Mouse (Mus musculus) CD4-positive, CD25-positive, alpha-beta regulatory T cell, adult 2 months (primary cell): ENCODE measurements at regions not wholly inside any gene's neighbourhood (a gene's known extent, or its start where the extent isn't known, plus 50 kb on each side); places are given as distances from the start of the nearest gene placed in this dataset.
"Not testable (repeated sequence)": the region's sequence is repeated elsewhere in the genome, so short reads cannot be mapped to it uniquely, and the experiment has no call there.

Experiments used
- DNase-seq: peaks from one replicate; pipeline ENCODE4 v3.0.0-alpha.2; 2012; ENCODE audit warnings: low read depth, low spot score

DNA sequence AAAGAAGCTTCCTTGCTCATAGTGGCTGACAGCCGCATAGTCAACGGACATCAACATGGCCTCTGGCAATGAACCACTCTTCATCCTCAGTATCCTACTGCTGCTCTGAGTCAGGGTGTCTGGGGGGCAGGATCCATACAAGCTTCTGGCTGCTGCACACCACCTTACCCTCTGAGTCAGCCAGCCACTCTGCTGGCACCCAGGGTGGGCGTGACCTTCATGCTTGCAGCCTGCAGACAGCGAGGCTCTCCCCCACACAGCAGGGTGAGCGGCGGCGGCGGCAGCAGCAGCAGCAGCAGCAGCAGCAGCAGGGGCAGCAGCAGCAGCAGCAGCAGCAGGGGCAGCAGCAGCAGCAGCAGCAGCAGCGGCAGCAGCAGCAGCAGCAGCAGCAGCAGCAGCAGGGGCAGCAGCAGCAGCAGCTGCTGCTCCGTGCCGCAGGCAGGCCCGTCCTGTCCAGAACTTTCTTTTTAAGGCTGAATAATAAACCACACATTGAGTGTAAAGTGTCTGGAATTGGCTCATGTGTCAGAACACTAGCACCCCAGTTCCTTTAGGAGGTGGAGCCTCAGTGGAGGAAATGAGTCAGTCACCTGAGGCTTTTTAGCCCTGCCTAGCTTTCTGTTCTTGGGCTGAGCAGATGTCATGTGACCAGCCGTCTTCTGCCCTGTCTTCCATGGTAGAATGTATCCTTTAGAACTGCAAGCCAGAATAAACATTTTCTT is 186.3 kb downstream of the 1810013L24Rik start:
- DNase-seq: no peak

DNA sequence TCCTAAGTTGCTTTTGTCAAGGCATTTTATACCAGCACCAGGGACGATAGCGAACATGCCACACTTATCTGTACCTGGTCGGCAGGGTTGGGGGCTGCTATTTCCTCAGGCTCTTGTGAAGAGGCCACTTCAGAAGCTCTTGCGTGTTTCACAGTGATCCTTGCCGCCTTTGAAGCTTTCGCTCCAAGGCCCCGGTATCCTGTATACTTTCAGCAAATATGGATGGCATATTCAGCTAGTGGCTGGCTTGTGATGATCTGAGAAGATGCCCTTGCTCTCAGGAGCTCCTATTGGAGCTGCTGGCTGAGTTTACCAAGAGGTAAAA is 186.8 kb downstream of the 1810013L24Rik start:
- no peak for DNase-seq

DNA sequence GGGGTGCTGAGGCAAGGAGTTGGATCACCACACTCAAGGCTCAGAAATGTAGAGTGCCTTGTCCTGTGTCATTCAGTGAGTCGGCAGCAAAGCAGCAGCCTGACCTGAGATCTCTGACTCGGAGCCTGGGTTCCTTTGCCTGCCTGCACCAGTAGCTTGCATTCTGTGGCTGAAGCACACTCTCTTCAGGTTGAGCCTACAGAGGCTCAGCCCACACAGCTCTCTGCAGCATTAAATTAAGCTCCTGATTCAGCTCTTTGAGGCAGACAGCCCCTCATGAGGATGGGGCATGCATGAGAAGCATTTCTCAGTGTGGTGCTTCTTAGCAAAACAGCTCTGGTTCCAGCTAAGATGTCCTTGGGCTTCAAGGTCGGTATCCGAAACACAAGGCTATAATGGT is 200.8 kb downstream of the 1810013L24Rik start:
- DNase-seq: no peak

DNA sequence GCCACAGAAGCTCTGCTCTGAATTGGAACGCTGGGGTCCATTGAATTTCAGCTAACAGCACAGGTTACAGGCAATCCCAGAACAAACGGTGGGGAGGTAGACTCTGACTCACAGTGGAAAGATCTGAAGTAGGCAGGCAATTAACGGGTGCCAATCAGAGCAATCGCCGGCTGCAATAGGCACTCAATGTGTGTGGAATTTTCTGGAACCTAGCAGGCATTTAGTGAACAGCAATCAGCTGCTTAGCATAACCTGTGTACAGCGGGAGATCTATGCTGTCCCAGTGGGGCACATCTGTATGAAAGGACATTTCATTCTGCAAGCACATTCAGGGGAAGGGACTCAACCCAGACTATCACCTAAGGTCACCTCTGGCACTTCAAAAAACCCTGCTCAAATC is 213.4 kb downstream of the 1810013L24Rik start:
- DNase-seq: no peak

DNA sequence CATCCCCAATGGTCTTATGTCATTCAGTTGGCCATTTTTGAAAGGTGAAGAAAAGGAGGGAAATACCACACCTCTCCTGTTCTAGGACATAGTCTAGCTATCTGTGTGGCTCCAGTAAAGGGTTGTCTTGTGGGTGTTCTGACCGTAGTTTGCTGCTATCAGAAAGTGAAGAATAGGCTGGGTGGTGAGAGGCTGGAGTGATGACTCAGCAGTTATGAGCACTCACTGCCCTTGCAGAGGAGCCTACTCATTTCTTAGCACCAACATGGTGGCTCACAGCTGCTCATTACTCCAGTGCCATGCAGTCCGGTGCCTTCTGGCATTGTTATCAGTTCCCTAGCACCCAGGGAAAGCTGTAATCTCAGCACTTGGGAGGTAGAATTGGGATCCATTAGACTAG is 217.0 kb downstream of the 1810013L24Rik start:
- no peak for DNase-seq

DNA sequence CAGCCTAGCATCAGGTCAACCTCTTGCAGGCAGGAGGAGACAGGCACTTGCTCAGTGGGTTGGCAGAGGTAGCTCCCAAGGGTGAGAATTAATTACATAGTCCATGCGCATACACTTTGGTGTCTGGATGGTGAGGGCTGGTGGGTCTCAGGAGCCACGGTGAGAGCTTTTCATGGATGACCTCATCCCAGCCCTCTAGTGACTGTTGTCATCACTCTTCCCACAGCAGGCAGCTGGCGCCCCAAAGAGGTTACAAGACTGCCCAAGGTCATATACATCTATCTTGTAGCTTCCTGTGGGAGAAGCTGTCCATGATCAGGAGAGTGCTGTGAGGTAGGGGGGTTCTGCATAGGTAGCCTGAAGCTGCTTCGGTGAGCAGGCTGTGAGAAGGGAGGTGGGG is 224.5 kb downstream of the 1810013L24Rik start:
- no peak for DNase-seq

DNA sequence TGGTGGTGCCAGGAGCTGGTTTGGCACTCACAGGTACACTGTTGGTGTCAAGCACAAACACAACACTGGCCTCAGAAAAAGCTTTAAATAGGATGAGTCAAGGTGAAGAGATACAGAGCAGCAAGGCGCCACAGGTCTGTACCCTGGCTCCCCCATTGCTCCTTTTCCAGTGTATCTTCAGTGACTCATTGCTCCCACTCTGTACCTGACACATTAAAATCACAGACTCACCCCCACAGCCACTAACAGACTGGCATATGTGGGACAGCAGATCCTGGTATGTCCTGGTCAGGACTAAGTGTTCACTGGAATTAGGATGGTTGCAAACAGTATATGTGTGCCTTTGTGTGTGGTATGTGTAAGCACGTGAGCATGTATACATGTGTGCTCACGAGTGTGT is 226.5 kb downstream of the 1810013L24Rik start:
- no peak for DNase-seq

DNA sequence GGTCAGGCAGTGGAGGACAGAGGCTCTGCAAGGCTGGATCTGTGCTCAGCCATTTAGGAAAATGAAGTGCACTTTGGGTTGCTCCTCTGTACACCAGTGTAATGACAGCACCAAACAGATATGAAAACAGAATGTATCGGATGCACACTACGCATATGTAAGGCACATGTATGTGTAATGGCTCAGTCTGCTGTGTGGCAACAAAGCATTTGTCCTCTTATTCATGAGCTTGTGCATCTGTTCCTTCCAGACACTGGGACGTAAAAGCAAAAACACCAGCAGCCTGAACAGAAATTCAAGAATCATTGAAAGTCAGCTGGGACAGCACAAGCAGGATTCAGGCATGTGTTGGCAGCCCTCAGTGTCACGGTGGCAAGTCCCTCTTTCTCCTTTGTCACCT is 241.6 kb downstream of the 1810013L24Rik start:
- DNase-seq: no peak

DNA sequence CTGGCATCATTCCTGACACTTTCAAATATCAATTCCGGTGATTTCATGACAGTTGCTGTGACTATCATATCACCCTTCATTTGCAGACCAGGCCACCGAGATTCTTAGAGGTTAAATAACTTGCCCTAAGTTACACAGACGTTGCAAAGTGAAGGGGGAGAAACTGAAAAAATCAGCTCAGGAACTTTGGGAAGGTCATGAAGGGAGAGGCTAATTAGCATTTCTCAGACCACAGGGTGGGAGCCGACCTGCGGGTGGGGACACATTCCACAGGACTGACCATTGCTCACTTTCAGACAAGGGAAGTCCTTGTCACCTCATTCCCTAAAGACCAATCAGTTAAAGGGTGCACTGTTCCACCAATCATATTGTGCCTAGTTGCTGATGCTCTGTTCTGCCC is 242.1 kb downstream of the 1810013L24Rik start:
- DNase-seq: not testable (repeated sequence)

DNA sequence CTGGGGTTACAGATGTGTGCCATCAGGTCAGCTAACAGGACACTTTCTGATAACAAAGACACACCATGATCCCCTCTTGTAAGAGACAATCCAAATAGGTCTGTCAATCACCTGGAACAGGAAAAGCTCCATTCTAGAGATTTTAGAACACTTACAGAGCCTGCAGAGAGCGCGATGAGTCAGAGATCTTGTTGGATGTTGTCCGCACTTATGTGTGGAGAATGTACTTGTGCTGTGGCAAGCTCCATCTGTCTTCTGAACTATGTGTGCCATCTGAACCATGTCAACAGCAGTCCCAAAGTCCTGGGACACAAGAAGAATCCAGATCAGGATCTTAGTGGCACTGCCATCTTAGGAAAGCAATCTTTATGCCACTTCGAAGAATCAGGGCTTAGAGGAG is 244.4 kb downstream of the 1810013L24Rik start:
- DNase-seq: no peak

DNA sequence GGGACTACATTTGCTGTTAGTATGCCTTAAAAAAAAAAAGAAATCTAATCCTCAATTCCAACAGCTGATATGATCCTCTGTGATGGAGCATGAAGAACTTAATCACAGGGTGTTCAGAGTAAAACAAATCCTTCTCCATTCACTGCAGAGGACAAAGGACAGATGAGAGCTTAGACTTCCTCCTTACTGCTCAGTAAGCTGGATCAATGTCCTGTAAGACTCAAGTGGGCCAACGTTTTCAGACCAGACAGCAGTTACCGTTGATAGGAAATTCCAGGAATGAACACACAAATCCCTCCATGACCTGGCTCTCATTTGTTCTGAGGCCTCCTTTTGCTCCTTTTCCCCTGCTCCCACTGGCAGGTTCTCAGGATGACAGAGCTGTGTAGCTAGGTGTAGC is 247.6 kb downstream of the 1810013L24Rik start:
- no peak for DNase-seq

DNA sequence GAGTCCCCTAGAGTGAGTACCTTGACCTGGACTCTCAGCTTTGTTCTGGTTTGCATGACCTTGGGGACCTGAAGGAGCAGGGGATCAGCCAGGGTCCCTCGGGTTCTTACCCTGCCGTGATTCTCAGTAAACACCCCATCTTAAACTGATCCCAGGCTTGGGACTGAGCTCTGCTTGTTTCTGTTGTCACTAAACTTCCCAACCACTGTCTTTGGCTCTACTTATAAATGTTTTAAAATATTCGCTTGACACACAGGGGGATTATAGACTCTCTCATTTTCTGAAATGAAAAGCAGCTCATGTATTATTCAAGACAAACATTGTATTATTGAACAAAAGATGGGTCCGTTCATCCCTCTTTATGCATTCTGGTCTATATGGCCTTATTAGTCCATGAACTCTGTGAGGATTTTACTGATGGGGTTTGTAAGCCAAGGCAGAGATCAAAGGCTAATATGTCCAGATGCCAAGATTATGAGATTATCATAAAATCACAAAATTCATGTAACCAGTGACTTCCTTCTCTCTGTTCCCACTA is 248.6 kb downstream of the 1810013L24Rik start:
- no peak for DNase-seq

DNA sequence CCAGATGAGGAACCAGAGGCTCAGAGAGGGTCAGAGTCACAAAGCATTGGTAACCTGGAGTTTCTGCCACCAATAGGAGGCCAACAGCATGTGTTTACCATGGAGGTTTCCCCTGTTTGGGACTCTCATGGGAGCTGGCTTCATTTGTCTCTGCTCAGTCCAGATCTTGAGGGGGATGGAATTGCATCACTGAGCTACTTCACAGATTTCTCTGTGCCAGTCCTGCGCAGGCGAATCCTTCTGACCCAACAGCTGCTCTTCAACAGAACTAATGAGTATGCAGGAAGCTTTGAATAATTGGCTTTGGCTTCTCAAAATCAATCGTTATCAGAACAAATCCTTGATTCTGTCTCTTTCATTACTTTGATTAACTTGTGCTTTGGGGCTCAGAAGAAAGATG is 253.1 kb downstream of the 1810013L24Rik start:
- DNase-seq: no peak

DNA sequence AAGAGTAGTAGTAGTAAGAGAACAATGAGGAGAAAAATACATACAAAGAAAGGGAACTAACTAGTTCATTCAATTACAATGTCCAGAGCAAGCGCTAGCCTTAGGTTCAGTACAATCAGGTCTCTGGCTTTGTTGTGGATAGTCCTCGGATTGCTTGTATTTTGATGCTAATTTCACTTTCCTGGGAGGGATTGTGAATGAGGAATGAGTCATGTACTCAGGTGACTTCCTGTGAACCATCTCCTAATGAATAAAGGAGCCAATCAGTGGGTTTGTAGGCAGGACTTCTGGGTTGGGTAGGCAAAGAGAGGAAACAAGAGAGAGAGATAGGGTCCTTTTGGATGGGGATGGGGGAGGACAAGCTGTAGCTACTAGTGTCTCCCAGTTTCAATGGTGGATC is 253.8 kb downstream of the 1810013L24Rik start:
- DNase-seq: no peak

DNA sequence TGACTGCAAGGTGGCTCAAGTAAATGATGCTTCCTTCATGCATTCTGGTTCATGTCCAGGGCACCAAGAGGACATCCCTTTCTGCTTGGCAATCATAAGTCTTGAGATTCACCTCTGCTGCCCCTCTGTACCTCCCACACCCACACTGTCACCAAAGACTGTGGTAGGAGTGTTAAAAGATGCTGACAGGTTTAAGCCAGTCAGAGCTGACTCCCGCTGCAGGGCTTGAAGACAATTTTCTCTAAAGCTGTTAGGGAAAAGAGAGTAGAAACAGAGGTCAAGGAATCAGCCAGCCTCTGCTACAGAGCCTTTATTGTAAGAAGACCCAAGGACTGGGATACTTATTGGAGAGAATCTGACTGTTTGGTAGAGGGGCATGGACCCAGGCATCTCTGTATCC is 254.7 kb downstream of the 1810013L24Rik start:
- no peak for DNase-seq

DNA sequence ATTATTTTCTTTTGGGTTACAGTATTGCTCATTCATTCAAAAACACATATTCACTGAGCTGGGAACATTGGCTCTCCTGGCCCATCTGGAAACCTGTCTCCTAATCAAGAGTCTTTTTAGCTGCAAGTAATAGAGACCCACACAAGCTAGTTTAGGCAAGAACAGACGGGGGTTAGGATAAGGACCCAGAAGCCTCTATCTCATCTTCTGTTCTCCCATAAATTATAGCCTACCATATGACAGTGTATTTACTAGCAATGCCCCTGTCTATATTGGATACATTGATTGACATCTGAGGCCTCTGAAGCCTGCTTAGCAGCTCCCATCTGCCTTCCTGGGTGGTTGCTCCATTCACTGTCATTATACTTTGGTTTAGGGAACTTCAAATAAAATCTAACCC is 255.2 kb downstream of the 1810013L24Rik start:
- no peak for DNase-seq

DNA sequence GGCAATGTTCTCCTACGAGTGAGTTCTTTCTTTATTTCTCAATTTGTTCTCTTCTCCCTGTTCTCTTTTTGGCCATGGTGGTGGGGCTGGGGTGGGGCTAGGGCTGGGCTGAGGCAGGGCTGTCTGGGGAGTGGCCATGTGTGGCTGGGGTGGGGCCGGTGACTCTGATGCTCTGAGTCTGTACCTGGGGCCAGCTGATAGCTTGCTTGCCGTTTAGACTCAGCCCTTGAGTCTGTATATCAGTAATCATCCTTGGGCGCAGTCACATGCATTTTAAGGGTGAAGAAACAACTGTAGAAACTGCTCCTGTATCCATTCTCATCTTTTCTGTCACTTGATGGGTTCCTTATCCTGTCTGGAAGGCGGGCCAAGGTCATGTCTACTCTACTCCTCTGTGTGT is 256.1 kb downstream of the 1810013L24Rik start:
- no peak for DNase-seq

DNA sequence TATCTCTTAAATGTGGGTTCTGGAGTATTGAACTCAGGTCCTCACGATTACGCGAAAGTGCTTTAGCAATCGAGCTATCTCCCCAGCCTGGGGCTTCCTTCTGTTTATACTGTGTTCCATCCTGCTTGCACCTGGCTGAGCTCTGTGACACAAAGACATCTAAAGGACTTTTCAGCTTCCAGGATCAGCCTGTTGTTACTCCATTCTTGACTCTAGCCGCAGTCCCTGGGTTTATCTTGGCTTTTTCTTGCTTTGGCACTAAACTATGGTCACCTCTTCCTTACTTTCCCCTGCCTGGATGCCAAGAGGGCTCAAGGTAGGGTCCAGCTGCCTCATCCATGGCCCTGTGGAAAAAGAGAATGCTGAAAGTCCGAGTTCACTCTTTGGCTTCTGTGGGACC is 261.9 kb downstream of the 1810013L24Rik start:
- no peak for DNase-seq

DNA sequence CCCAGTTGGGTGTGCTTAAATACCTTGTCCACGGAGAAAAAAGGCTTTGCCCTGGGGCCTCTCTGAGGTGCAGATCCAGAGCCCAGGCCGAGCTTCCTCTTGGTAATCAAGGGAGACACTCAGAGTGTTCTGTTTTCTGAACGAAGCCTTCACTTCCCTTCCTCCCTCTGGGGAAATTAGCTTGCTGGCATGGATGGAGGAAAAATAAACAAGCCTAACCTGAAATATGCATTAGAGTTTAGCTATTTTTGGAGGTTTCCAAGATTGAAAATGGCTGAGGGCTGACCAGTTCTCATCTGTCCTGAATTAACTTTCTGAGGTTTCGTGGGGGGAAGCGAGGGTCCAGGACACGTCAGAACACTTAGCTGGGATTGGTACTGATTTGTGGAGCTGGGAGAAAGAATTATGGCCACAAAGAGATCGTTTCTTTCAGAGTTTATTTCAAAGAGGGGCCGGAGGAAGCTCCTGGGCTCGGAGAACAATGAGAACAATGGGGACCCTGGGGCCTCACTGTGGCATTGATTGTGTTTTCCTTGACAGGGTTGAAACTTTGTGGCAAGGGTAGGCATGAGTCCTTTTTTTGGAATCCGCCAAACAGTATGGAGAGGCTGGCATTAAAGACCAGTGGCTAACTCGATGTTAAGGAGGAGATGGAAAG is 262.4 kb downstream of the 1810013L24Rik start:
- no peak for DNase-seq

DNA sequence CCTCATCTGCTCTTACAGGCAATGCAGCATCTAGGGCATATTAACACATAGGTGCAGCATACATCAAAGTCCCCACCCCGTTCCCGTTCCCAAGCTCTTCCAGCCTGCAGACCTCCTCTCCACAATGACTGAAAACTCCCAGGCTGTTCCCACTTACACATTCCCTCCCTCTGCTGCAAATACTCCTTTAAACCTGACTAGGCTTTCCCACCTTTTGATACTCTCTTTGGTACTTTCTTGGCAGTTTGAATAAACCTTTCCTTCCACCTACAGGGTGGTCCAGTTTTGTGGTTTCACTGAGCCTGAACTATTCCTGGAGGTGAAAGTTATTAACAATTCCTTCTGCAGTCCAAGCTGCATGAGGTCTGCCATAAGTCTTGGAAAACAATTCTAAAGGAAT is 263.7 kb downstream of the 1810013L24Rik start:
- DNase-seq: no peak

DNA sequence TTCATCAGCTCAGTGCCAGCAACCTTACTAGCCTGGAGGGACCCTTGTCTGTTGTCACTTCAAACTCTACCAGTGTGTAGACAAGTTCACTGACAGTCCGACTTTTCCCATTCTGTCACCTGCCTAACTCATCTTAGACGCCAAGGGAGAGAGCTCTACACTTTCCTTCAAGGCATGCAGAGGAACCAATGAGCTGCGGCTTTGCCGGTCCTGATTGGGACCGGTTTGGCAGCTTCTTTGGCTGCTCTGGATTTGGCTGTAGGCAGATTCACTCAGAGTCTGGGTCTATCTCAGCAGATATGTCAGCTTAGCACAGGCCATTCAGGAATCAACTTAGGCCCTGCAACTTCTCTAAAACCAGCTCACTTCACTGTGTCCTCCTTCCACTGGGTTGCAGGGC is 264.3 kb downstream of the 1810013L24Rik start:
- no peak for DNase-seq

DNA sequence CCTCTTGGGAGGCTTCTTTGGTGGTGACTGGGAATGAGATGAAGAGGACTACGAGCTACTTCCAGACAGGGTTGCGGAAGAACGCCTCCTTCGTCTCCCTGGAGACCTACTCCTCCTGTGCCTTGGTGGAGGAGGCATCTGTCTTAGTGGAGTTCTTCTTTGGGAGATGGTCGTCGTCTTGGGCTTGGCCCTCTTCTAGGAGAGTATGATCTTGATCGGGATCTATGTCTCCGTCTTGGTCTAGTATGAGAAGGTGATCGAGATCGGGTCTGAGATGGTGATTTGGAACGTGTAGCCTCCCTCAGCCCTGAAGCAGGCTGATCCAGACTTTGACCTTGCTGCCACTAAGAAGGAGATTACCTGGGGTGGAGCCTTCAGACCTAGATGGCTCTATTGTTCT is 276.3 kb downstream of the 1810013L24Rik start:
- DNase-seq: no peak

DNA sequence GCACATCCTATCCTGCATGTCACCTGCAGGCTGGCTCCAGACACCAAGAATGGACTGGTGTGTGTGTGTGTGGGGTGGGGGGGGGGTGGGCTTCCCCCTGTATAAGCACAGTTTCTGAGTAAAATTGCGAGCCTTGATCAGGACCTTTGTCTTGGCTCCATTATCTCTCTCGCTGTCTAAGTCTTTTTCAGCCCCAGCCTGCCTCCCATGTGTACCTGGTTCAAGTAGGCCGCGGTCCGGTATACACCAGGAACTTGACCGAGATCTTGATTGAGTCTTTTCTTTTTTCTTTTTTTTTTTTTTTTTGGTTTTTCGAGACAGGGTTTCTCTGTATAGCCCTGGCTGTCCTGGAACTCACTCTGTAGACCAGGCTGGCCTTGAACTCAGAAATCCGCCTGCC is 276.8 kb downstream of the 1810013L24Rik start:
- DNase-seq: not testable (repeated sequence)
